Mouse (Mus musculus) limb, embryonic 12.5 days (tissue): Measurements from ENCODE around the gene Slc25a44. TPM values are rescaled to one million over a fixed set of nuclear protein-coding genes. Genes with fewer than 3 reads are reported as not detected.

Source experiments
- ATAC-seq: fragments of 200-750 bp; cut with Nextera tagmentation; 2 replicates; pipeline ENCODE4 v1.8.0; 2017; ENCODE audit warnings: low read depth, moderate TSS enrichment; ENCODE audit not compliant: insufficient number of reproducible peaks, insufficient read depth, low FRiP score, low TSS enrichment
- H3K27ac ChIP-seq: fragments of 300-500 bp; sonication (generic); 2 replicates; pipeline ENCODE4 v1.5.1; 2016; ENCODE audit warnings: mild to moderate bottlenecking, moderate library complexity
- H3K27me3 ChIP-seq: fragments of 300-500 bp; sonication (generic); 2 replicates; pipeline ENCODE4 v1.6.1; 2016; ENCODE audit warnings: mild to moderate bottlenecking, moderate library complexity
- H3K36me3 ChIP-seq: fragments of 300-500 bp; sonication (generic); 2 replicates; pipeline ENCODE4 v1.6.1; 2016; ENCODE audit warnings: mild to moderate bottlenecking, moderate library complexity
- H3K4me1 ChIP-seq: fragments of 300-500 bp; sonication (generic); replicated peaks from 2 replicates; pipeline ENCODE4 v1.6.1; 2016
- H3K4me2 ChIP-seq: fragments of 300-500 bp; sonication (generic); 2 replicates; pipeline ENCODE4 v1.6.1; 2016; ENCODE audit warnings: mild to moderate bottlenecking, moderate library complexity
- H3K4me3 ChIP-seq: fragments of 300-500 bp; sonication (generic); replicated peaks from 2 replicates; pipeline ENCODE4 v1.5.1; 2016; ENCODE audit warnings: mild to moderate bottlenecking
- H3K9ac ChIP-seq: fragments of 300-500 bp; sonication (generic); replicated peaks from 2 replicates; pipeline ENCODE4 v1.6.1; 2016; ENCODE audit warnings: mild to moderate bottlenecking, moderate library complexity
- H3K9me3 ChIP-seq: fragments of 300-500 bp; sonication (generic); 2 replicates; pipeline ENCODE4 v1.6.1; 2016; ENCODE audit warnings: mild to moderate bottlenecking, moderate library complexity
- WGBS: fragments of 180-500 bp; shearing (Covaris S2); methylation state at CpG from one replicate; pipeline ENCODE4 v1.1.7; 2016; 5-methylcytosine and 5-hydroxymethylcytosine counted together
- polyA plus RNA-seq: library from polyadenylated mRNA; unstranded; fragments of >200 nt; fragmentation: Nextera tagmentation; extraction: Ambion mirVana; gene quantifications from 2 replicates; pipeline ENCODE4 v1.2.1, GENCODE M21; 2016

Slc25a44 gene
- polyA plus RNA-seq, 1 experiment from 2014 or later, result 13.7 TPM

DNA sequence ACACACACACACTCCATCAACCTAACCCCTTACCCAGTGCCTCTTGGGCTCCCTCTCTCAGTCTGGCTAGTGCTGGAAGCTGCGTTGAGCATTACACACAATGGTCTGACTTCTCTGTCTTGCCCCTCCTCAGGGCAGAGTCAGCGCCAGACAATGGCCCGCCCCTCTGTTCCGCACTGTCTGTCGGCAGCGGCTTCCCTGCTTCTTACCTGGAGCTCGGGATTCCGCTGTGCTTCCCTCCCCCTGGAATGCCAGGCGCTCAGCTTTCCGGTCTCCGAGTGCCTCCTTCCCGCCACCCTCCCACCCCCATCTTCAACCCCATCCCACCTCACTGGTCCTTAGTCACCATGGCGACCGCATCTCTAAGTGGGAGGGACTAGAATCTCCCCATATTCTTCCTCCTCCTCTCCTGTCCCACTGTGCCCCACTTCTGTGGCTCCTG, 33.9 kb upstream of the Slc25a44 start:
- Histone ChIP-seq H3K4me2 (peak overlapping the region; percentile 58), H3K36me3 (no peaks in the 10 kb centered on the region), H3K27ac (no peak overlapping the region), H3K4me3 (peak overlapping the region; percentile 36), H3K9me3 (no peaks in the 10 kb centered on the region), H3K4me1 (peaks cover 30% of the 10 kb centered on the region), H3K27me3 (peaks cover 46% of the 10 kb centered on the region), H3K9ac (peak overlapping the region; percentile 40)
- ATAC-seq, result peak; percentile 43; the same call in 1 of the 2 replicates
- 3% methylated on average over 14 of the region's 14 CpGs for WGBS

DNA sequence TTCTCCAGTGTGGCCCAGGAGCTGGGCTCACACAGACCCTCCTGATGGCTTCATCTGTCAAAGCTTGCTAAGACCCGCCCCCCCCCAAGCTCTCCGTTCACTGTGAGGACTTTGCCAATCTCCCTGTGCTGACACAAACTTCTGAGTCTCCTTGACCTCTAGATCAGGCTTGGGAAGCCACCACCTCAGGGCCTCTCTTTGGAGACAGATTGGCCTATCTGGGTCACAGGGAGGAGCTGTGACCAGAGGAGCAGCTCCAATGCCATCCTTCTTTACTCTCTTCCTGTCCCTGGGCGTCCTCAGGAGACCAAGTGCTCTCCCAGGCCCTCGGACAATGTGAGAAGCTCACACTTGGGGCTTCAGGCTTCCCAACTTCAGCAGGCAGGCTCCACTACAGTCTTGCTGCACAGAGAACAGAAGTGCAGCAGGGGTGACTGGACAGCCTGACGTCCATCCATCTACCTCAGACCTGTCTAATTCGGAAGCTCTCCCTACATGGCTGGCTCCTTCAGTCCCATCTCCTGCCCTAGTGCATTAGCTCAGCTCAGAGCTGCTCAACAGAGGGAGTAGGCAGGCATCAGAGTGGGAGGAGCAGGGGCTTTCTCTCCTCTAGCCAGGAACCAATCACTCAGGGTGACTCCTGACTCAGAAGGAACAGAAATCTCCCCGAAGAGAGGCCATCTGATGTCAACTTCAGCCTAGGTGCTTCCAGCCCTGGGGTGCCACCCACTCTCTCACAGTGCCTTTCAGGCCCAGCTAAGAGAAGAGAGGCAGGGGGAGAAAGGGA, 32.0 kb upstream of the Slc25a44 start:
- Histone ChIP-seq H3K9me3 (no peaks in the 10 kb centered on the region), H3K9ac (no peak overlapping the region), H3K36me3 (no peaks in the 10 kb centered on the region), H3K4me3 (no peak overlapping the region), H3K4me2 (no peak overlapping the region), H3K4me1 (peaks cover 30% of the 10 kb centered on the region), H3K27me3 (peaks cover 52% of the 10 kb centered on the region), H3K27ac (no peak overlapping the region)
- ATAC-seq, result no peak
- WGBS, result 67% methylated on average over 7 of the region's 7 CpGs

DNA sequence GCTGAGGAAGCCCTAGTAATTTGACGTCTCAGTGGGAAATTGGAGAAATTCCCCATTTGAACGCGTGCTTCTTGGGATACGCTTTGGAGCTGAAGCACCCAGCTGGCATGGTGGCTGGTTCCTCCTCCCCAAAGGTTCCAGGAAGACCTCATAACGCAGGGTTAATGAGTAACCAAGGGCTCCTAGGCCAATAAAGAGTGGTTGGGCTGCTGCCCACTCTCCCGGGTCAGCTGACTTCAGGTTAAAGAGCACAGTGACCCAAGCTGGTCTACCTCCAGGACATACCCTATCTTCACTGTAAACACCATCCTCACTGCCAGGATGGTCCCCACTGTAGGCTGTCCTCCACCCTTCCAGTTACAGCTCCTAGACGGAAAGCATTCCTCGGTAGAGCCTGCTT, 31.4 kb upstream of the Slc25a44 start:
- H3K27me3 ChIP-seq, result peaks cover 48% of the 10 kb centered on the region
- WGBS, result 85% methylated on average over 8 of the region's 8 CpGs
- H3K9ac ChIP-seq, result no peak overlapping the region
- no peak overlapping the region for H3K4me2 ChIP-seq
- no peak overlapping the region for H3K4me3 ChIP-seq
- H3K9me3 ChIP-seq, result no peaks in the 10 kb centered on the region
- H3K4me1 ChIP-seq, result peaks cover 28% of the 10 kb centered on the region
- no peak overlapping the region for H3K27ac ChIP-seq
- no peak for ATAC-seq
- no peaks in the 10 kb centered on the region for H3K36me3 ChIP-seq

DNA sequence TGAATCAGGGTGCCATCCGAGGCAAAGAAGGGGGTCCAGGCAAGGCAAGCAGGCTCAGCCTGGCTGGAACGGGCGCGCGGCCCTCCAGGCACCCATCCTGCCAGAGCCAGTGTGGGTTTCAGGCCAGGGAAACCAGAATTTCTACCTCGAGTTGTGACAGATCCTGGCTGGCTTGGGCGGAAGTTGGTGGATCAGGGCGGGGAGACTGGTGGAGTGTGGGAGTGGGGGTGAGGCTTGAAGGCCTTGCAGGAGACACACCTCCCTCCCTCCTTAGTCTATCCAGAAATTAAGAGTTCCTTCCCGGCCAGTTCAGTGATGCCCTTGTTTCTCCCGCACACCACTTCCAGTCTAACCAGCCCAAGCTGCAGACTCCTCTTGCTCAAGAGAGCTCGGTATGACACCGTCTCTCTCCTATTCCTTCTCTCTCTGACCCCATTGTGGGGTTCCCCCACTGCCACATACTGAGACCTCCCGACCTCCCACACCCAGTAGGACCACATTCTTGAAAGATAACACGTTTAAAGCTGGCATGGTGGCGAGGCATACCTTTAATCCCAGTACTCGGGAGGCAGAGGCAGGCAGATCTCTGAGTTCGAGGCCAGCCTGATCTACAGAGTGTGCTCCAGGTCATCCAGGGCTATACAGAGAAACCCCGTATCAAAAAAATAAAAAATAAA, 30.8 kb upstream of the Slc25a44 start:
- WGBS, result 74% methylated on average over 18 of the region's 18 CpGs
- Histone ChIP-seq H3K9me3 (no peaks in the 10 kb centered on the region), H3K4me1 (peaks cover 22% of the 10 kb centered on the region), H3K4me2 (no peak overlapping the region), H3K36me3 (no peaks in the 10 kb centered on the region), H3K9ac (peak overlapping the region; percentile 40), H3K27me3 (peaks cover 42% of the 10 kb centered on the region), H3K4me3 (no peak overlapping the region), H3K27ac (no peak overlapping the region)
- ATAC-seq, result no peak

DNA sequence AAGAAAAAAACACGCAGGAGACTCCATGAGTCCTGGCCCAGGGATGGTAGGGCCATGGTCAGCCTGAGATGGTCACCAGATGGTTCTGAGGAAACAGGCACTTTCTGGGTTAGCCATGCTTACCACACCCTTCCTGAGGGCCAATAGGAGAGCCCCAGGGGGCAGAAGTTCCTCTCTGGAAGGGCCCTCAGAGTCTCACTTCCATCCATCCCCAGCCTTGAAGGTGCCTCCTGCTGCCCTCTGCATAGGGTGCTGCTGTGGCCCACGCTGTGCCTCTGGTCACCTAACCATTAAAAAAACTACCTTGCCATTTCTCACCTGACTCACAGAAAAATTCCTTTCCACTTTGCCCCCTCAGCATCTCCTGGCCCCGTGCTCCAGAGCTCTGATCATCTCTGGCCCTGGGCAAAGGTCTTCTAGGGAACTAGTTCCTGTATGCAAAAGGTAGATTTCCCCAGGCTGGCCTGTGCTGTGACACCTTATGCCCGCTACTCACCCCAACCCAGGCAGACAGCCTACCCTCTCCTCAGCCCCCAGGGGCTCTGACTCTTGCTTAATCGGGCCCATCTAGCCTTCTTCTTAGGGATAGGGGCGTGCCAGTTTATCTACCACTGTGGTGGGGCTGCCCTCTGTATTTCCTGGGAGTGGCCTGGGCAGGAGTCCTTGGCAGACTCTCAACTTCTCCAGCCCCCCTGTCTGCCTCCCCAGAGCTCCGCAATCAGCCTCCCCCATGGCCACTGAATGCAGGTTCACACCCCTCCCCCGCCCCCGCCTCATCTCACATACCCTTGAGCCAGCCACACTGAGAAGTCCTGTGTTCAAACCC, 30.0 kb upstream of the Slc25a44 start:
- Histone ChIP-seq H3K4me1 (peaks cover 22% of the 10 kb centered on the region), H3K36me3 (no peaks in the 10 kb centered on the region), H3K27ac (no peak overlapping the region), H3K9me3 (no peaks in the 10 kb centered on the region), H3K4me2 (no peak overlapping the region), H3K9ac (peak overlapping the region; percentile 40), H3K4me3 (no peak overlapping the region), H3K27me3 (peaks cover 36% of the 10 kb centered on the region)
- no peak for ATAC-seq
- 44% methylated on average over 9 of the region's 9 CpGs for WGBS

DNA sequence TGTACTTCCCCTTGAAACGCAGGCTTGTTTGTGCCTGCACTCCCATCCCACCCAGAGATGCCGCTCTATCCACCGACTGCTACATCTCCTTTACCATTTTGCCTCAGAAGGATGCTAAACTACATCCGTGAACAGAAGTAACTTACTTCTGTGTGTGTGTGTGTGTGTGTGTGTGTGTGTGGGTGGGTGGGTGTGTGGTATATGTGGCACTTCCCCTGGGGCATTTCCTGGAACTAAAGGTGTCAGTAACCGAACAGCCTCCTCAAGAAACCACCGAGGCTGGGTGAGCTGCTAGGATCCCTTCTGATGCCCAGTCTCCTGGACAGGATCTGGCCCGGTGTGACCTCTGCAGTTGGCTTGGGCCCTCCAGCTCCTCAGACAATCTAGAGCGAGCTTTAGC, 29.0 kb upstream of the Slc25a44 start:
- Histone ChIP-seq H3K4me3 (no peak overlapping the region), H3K27ac (no peak overlapping the region), H3K36me3 (no peaks in the 10 kb centered on the region), H3K9me3 (no peaks in the 10 kb centered on the region), H3K4me1 (peaks cover 28% of the 10 kb centered on the region), H3K27me3 (peaks cover 27% of the 10 kb centered on the region), H3K4me2 (no peak overlapping the region), H3K9ac (no peak overlapping the region)
- WGBS, result 77% methylated on average over 8 of the region's 8 CpGs
- ATAC-seq, result no peak

DNA sequence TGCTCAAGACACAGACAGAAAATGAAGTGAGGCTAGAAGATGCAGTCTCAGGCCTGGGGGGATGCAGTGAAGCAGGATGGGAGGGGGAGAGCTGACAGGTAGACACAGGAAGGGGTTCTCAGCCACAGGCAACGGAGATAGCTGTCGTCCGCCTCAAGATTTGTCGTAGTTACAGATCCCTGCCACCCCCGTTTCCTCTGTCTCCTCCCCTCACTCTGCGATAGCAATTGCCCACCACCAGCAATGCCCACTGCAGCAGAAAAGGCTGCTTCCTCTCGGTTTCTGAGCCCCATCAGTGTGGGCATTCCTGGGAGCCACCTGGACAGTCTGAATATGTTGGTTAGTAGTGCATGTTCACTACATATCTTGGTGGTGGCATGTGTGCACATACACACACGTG, 28.4 kb upstream of the Slc25a44 start:
- 47% methylated on average over 8 of the region's 8 CpGs for WGBS
- ATAC-seq, result no peak
- 0 out of 2 replicates have a peak overlapping the region, but pooled peaks have one; percentile 12 for H3K9ac ChIP-seq
- peaks cover 22% of the 10 kb centered on the region for H3K27me3 ChIP-seq
- peaks cover 22% of the 10 kb centered on the region for H3K4me1 ChIP-seq
- no peak overlapping the region for H3K4me3 ChIP-seq
- H3K9me3 ChIP-seq, result no peaks in the 10 kb centered on the region
- H3K27ac ChIP-seq, result no peak overlapping the region
- no peak overlapping the region for H3K4me2 ChIP-seq
- H3K36me3 ChIP-seq, result no peaks in the 10 kb centered on the region

DNA sequence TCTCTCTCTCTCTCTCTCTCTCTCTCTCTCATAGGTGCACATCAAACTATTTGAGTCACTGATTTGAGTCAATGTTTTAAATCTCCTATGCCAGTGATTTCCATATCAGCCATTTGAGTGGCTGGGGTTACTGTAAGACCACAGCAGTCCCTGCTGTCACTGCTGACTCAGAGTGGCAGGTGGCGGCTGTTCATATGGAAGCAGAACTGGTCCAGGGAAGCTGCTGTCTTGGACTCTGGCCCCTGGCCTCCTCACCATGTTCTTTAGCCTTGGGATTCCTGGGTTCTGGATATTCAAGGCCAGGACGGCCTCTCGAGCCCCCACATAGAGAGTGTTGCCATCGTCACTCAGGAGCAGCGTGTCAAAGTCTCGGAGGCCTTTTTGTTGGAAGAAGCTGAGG, 27.8 kb upstream of the Slc25a44 start:
- peaks cover 18% of the 10 kb centered on the region for H3K4me1 ChIP-seq
- H3K36me3 ChIP-seq, result no peaks in the 10 kb centered on the region
- H3K9me3 ChIP-seq, result no peaks in the 10 kb centered on the region
- WGBS, result 77% methylated on average over 6 of the region's 6 CpGs
- H3K4me3 ChIP-seq, result no peak overlapping the region
- H3K4me2 ChIP-seq, result no peak overlapping the region
- H3K9ac ChIP-seq, result no peak overlapping the region
- no peak overlapping the region for H3K27ac ChIP-seq
- H3K27me3 ChIP-seq, result peaks cover 18% of the 10 kb centered on the region
- ATAC-seq, result no peak

DNA sequence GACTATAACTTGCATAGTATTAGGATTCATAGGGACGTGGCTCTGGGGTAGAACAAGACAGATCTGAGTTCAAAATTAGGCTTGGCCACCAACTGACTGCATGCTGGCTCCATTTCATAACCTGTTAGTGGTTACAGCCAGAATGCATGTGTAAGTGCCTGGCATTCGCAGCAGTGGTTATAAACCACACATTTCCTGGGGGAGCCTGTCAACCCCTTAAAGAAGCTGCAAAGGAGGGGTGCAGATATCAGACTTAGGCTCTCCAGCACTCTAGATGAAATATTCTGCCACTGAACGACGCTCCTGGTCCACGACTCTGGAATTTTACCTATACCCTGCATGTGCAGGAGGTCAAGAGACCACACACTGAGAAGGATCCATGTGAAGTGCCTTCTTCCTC, 27.3 kb upstream of the Slc25a44 start:
- Histone ChIP-seq H3K4me1 (peaks cover 18% of the 10 kb centered on the region), H3K9me3 (no peaks in the 10 kb centered on the region), H3K9ac (no peak overlapping the region), H3K4me2 (no peak overlapping the region), H3K36me3 (no peaks in the 10 kb centered on the region), H3K27me3 (peaks cover 16% of the 10 kb centered on the region), H3K27ac (no peak overlapping the region), H3K4me3 (no peak overlapping the region)
- 77% methylated on average over 5 of the region's 5 CpGs for WGBS
- ATAC-seq, result no peak

DNA sequence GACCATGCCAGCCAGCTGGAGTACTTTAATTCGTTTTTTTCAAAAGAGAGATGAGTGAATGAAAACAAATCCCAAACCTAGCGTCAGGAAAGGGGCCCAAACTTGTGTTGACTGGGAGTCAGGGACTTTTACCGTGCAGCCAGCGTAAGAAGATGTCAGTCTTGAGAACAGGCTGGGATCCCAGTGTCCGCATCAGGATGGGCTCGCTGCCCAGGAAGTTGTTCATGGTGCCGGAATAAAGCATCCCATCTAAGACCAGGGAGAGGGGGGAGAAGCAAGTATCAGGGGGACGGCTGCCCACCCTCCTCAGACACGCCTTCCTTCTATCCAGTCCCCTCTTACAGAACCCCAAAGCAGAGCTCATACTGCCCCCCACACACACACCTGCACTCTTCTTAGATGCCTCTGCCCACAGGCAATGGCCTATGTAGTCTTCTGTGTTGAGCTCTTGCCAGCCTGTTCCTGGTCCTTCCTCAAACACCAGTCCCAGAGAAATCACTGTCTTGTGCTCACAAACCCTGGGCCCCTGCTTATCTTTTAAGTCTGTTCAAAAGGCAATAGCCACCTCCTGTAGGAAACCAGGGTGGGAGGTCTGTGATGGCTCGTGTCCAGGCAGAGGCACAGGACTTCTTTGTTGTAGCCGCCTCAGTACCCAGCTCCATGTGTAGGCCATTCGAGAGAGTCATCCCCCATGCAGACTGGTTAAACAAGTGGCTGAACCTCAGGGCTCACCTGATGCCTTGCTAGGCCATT, 25.6 kb upstream of the Slc25a44 start:
- Histone ChIP-seq H3K4me3 (no peak overlapping the region), H3K36me3 (no peaks in the 10 kb centered on the region), H3K27me3 (peaks cover 13% of the 10 kb centered on the region), H3K9ac (0 out of 2 replicates have a peak overlapping the region, but pooled peaks have one; percentile 8), H3K4me2 (no peak overlapping the region), H3K27ac (0 out of 2 replicates have a peak overlapping the region, but pooled peaks have one; percentile 5), H3K4me1 (peaks cover 17% of the 10 kb centered on the region), H3K9me3 (no peaks in the 10 kb centered on the region)
- no peak for ATAC-seq
- WGBS, result 85% methylated on average over 12 of the region's 12 CpGs
